8 mouse cellular contexts compared by ENCODE assay signal in the genomic region with DNA sequence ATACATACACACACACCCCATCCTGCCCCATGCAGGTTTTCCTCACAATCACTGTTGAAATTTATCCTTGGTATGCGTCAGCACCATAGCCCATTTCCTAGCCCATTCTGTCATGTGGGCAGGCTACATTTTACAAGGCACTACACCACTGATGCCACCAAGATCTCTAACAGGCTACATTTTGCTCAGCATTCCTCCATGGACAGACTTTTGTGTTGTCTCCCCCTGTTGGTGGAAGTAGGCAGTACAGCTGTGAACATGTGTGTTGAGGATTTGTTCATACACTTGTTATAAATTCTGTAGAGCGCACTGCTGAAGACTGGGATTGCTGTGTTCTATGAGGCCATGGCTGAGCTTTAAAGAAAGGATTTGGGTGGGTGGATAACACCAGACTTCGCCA. TPM values are rescaled to one million over a fixed set of nuclear protein-coding genes. Genes with fewer than 3 reads are reported as not detected.
DNase-seq lines count a peak whose midpoint lies in the region; ATAC-seq lines count a peak whose summit lies in the region.

No protein-coding gene starts in this region.

- peak; percentile 63 for ATAC-seq in megakaryocyte, adult 5-6 weeks (ENCODE audit: poor library complexity, severe bottlenecking)

- DNase-seq in CD8-positive naive resting alpha-beta T cell, adult 2 months (ENCODE audit: low read depth in 2 of 2, low spot score in 2 of 2): peak; percentile 71 to 83
- DNase-seq in adipocyte (ENCODE audit: low spot score): peak; percentile 85
- DNase-seq in cerebellum, postnatal 4 days (ENCODE audit: low spot score in 2 of 2): peak; percentile 80 to 89
- peak; percentile 83 for DNase-seq in gastrocnemius, postnatal 10 days
- peak; percentile 88 to 92 for DNase-seq in layer of hippocampus, postnatal 14 days (ENCODE audit: low spot score in 2 of 2)
- DNase-seq in right cerebral cortex, adult 2 months (ENCODE audit: low spot score in 2 of 2): peak; percentile 92
- no peak for DNase-seq in yolk sac, embryonic 10.5 days (ENCODE audit: low spot score)

RNA-seq across cellular contexts. Expression of a gene that starts 21.7 kb away (rescaled TPM):
- total RNA-seq in gastrocnemius, postnatal 10 days (2021): 10 to 100 TPM; 19.6 to 25.2 TPM
- total RNA-seq in layer of hippocampus, postnatal 14 days (2021): 100 to 1,000 TPM; 345 to 352 TPM
- total RNA-seq in megakaryocyte, adult 5-6 weeks (2015): 2.4 and 3.6 TPM in 2 replicates
- 1.7 TPM in 2 replicates for total RNA-seq in megakaryocyte, adult 5-6 weeks (2017)

RNA-seq across cellular contexts. Expression of a gene that starts 33.4 kb away (rescaled TPM):
- under 1 TPM in 1 of 2 experiments, not detected in 1; 0.32 TPM for total RNA-seq in gastrocnemius, postnatal 10 days (2021)
- under 1 TPM; 0.17 to 0.25 TPM for total RNA-seq in layer of hippocampus, postnatal 14 days (2021)
- 0.09 and 0.31 TPM in 2 replicates for total RNA-seq in megakaryocyte, adult 5-6 weeks (2015)
- 0.40 and 0.94 TPM in 2 replicates for total RNA-seq in megakaryocyte, adult 5-6 weeks (2017)

RNA-seq across cellular contexts. Expression of a gene that starts 33.7 kb away (rescaled TPM):
- total RNA-seq in gastrocnemius, postnatal 10 days (2021): 1 to 10 TPM; 6.5 to 7.3 TPM
- total RNA-seq in layer of hippocampus, postnatal 14 days (2021): 1 to 10 TPM; 1.1 TPM
- total RNA-seq in megakaryocyte, adult 5-6 weeks (2015): 87.3 and 95.0 TPM in 2 replicates
- 68.5 and 71.1 TPM in 2 replicates for total RNA-seq in megakaryocyte, adult 5-6 weeks (2017)

RNA-seq across cellular contexts. Expression of a gene that starts 51.2 kb away (rescaled TPM):
- total RNA-seq in gastrocnemius, postnatal 10 days (2021): 100 to 1,000 TPM; 490 to 518 TPM
- 100 to 1,000 TPM; 261 to 268 TPM for total RNA-seq in layer of hippocampus, postnatal 14 days (2021)
- total RNA-seq in megakaryocyte, adult 5-6 weeks (2015): 19.6 and 21.6 TPM in 2 replicates
- total RNA-seq in megakaryocyte, adult 5-6 weeks (2017): 17.7 and 17.9 TPM in 2 replicates

Comparison
In these comparisons a context has a peak if more than half of its experiments do, and no peak if none do; other contexts are left out.
1. RNA of a gene that starts 21.7 kb away (total RNA-seq): 345 to 352 TPM in layer of hippocampus, postnatal 14 days; 19.6 to 25.2 TPM in gastrocnemius, postnatal 10 days and 1.7 to 3.6 TPM in megakaryocyte, adult 5-6 weeks; every median in the first group is over 10 times any median in the second.
2. RNA of a gene that starts 33.7 kb away (total RNA-seq): 68.5 to 95.0 TPM in megakaryocyte, adult 5-6 weeks; 6.5 to 7.3 TPM in gastrocnemius, postnatal 10 days and 1.1 TPM in layer of hippocampus, postnatal 14 days; every median in the first group is over 4 times any median in the second.